Mouse (Mus musculus): ENCODE results near the gene Zpbp.

The Zpbp gene

DNA sequence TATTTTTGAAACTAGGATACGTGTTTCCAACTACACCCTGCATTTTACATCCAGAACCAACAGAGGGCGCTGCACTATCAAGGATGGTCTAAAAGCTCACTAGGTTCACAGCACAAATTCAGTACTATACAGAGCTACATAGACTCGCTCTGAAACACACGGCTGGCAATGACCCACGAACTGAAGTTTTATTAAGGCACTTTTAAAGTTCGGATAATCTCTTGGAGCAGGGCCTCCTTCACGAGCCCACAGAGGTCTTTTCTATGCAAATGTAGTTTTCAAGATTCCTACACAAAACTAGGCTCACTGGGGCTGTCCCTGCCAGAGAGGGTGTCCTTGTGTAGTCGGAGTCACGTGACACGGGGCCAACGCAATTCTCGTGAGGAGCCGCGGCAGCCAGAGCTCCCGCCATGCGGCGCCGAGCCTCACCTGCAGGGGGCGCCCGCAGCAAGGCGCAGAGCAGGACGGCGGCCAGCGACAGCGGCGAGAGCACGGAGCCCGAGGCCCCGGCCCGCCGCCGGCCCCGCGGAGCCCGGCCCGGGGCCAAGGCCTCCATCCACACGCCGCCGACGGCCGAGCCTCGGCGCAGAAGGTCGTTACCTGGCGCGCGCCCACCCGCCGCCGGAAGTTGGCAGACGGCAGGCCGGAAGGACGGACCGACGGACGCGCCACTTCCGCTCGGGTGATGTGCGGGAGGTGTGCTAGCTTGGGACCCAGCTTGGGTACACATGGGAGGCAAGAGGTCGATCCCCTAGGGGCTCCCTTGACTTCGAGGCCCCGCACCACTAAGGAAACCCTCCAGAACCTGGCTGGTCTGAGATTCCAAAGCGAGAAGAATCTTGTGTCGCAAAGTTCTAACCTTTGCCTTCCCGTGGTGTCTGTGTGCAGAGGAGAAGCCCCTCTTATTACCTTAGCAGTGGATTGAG lies at the start of gene Zpbp, which contains the start of gene Spata48:
Gene Zpbp, minus strand, starts transcription at position 774 of the 926 bp plus-strand sequence.
Gene Spata48, plus strand, starts transcription at position 460 of the 926 bp plus-strand sequence.
- no peak for DNase-seq (ENCODE audit: extremely low read depth, low read depth, low spot score)

DNA sequence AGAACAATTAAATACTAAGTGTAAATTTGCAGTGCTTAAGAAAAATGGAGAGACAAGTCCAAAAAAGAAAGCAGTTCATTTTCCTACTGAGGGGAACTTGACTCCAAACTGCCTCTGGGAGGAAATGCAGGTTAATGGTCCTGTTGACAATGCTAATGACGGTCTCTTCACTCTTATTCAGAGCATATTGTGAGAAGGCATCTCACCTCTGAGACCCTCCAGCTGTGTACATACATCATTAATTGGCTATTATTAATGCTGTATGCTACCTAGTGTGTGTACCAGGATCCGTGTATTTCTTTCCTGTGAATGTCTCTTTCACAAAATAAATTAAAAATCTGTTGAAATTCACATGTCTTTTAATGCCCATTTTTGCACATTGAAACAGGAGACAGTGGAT lies 47.2 kb upstream of the Zpbp start:
- no peak for DNase-seq (ENCODE audit: extremely low read depth, low read depth, low spot score)

DNA sequence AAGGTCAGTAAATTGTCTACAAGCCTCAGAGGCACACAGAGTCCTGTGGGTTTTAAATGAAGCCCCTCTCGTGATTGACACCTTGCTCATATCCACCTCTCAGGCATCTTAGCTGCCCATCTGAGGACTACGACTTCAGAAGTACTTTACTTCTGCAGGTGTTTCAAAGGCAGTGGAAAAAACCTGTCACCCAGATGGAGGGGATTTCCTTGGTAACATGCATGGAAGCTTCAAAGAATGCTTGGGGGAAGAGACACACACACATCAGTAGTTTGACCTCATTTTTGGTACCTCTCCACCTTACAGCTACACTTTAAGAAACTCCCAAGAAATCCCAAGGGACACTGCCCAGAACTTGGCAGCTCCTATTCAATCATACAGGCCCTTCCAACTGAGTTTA lies 44.0 kb upstream of the Zpbp start:
- no peak for DNase-seq (ENCODE audit: extremely low read depth, low read depth, low spot score)

DNA sequence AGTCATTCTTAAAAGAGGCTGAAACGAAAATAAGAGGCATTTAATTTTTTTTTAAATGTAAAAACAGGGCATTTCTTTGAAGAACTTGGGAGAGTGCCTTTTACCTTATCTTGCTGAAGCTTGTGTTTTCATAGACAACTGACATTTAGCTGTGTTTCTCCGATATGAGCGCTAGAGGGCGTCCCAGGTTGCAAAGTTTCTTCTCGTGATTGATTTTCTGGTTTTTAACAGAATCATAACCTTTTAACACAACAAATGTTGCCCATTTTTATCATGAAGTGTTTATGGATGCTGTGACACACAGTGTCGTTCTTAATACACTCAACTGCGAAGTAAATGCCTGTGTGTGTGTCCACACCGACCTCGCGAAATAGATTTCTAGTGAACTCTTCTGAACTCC lies 37.7 kb upstream of the Zpbp start:
- DNase-seq (ENCODE audit: extremely low read depth, low read depth, low spot score): no peak

DNA sequence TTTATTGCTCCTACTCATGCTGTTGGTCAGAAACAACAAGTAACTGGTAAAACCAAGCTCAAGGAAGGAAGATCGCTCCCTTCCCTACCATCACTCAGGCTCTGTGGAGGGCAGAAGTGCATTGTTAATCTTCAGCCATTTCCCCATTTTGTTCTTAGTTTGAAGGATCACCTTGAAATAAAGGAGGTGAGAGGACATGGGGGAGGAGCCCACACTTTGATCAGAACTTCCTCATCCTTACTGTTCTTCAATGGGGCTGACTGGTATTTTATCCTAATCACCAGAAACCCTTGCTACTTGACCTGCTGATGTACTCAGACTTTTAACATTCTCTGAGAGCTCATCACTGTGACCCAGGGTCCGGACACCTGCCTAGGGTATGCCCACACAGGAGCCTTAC lies 33.5 kb upstream of the Zpbp start:
- DNase-seq (ENCODE audit: extremely low read depth, low read depth, low spot score): no peak

DNA sequence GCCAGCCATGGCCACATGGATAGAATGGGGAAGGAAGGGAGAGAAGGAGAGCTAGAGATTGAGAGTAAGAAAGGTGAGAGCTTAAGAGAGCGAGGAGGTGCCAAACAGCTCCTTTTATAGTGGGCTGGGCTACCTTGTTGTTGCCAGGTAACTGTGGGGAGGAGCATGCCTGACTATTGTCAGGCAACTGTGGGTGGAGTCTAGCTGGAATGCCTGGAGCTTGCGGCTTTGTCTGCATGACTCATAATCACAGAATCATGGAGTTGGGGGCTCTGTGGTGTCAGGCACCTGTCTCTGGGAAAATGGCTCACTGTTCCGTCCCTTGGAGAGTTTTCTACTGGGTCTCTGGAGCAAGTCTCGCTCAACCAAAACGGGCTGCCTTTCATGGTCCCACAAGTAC lies 29.8 kb upstream of the Zpbp start:
- DNase-seq (ENCODE audit: extremely low read depth, low read depth, low spot score): no peak

DNA sequence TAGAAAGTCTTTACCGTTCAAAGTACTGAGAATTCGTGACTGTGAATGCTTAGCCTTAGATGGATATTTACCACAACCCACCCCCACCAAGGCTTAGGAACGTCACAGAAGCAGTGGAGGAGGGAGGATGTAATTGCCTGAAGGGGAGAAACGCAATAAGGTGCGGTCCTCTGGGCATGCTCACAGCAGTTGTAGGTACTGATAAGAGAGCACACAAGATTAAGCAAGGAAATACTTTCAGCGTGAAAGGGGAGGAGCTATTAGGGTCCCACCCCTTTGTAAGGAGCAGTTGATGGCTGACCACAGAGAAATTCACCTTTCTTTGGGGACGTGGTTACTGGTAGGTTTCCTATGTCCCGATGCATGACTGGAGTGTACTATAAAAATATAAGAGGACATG lies 22.2 kb upstream of the Zpbp start:
- DNase-seq (ENCODE audit: extremely low read depth, low read depth, low spot score): no peak

DNA sequence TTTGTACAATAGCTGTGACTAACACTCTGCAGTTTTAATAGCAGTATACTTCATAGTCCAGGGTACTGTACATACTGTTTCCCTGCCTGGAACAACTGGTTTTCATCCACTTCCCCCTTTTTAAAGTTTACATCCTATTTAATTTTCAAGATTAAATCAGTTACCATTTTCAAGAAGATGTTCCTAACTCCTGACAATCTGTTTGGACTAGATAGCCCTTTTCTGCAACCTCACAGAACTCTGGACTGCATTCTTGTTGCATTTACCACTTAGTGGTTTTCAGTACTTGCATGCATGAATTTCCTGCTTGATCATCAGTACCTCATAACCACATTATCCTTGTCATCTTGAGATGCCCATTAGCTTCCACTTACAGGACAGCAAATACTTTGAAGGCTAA lies 6.7 kb upstream of the Zpbp start:
- DNase-seq (ENCODE audit: extremely low read depth, low read depth, low spot score): no peak

DNA sequence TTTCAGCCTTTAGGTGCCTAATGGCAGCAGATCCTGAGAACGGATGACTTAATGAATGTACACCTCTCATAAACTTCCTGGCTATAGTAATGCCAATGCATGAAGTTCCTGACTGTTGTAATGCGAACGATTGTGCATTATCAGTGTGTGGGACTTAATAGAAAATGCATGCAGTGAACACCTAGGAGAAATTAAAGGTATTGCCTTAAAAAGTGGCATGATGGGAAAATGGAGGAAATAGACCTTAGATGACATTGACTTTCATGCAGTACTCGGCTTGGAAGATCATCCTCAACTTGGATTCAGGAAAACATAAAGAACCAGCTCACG lies 318 bp upstream of the Zpbp start:
- DNase-seq (ENCODE audit: extremely low read depth, low read depth, low spot score): no peak

DNA sequence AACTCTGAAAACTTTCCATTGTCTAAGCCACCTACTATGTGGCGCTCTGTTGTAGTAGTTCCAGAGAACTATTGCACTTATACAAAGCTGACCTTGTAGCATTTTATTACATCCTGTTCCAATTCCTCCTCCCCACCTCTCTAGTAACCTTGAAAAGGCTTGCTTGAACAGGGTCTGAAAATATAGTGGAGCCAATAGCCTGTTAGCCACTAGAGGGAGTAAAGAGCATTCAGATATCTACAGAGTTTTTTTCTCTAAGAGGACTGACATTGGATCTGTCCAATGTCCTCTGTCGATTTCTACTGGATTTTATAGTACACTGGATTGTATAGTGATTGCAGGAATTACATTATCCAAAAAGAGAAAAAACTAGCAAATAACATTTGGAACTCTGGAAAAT lies 7.2 kb downstream of the Zpbp start:
- DNase-seq (ENCODE audit: extremely low read depth, low read depth, low spot score): no peak

DNA sequence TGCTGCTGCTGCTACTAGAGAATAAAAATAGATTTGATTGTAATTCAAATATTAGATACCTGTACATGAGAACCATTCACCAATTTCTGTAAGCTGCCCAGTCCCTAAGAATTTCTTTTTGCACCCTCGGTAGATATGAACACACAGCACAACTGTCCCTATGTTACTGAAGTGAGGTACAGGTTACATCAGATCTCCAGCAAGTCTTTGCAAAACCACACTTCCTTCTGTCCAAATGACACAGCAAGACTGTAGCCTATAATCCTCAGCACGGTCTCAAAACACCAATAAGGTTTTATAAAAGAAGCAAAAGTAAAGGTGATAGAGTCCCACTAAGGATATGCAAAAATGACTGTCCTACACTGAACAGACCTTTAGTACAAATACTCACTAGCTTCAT lies 44.9 kb downstream of the Zpbp start:
- DNase-seq (ENCODE audit: extremely low read depth, low read depth, low spot score): no peak

DNA sequence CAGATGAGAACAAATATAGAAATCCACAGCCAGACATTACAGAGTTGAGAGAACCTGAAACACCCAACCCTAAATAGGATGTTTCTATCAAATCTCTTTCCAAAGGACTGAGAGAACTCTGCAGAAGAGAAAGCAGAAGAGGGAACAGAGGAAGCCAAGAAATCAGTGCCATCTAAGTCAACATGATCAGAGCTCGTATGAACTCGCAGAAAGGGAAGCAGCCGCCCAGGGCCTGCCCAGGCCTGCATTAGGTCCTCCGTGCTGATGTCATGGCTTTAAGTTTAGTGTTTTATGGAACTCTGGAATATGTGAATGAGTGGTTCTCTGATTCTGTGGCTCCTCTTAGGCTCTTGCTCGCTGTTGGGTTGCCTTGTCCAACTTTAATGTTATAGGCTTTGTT lies 48.0 kb downstream of the Zpbp start:
- no peak for DNase-seq (ENCODE audit: extremely low read depth, low read depth, low spot score)

DNA sequence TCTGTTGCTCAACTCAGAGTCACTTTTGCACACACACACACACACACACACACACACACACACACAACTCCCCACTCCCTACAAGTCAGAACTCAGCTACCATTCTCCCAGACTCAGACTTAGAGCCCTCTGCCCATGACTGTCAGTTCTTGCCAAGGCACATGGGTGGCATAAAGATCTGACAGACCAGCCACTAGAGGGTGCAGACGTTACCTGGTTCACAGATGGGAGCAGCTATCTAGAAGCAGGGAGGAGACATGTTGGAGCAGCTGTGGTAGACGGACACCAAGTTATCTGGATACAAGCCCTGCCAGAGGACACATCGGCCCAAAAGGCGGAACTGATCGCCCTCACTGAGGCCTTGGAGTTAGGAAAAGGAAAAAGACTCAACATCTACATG lies 67.5 kb downstream of the Zpbp start:
- DNase-seq (ENCODE audit: extremely low read depth, low read depth, low spot score): no peak

DNA sequence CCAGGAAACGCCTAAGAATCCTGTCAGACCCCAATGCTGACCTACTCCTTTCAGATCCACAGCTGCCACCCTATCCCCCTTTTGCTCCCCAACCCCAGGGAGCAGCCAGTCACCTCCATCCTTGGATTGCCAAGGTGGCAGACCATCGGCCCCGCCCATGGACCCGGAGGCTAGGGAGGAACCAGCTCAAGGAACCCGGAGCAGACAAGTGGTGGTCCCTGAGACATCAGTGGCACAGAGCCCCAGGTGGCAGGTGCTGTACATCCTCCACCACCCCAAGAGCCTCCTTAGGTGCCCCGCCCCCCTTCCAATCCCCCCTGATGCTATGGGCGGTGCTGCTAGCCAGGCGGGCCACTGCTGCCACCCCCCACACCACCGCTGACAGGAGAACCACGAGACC lies 69.0 kb downstream of the Zpbp start:
- no peak for DNase-seq (ENCODE audit: extremely low read depth, low read depth, low spot score)

DNA sequence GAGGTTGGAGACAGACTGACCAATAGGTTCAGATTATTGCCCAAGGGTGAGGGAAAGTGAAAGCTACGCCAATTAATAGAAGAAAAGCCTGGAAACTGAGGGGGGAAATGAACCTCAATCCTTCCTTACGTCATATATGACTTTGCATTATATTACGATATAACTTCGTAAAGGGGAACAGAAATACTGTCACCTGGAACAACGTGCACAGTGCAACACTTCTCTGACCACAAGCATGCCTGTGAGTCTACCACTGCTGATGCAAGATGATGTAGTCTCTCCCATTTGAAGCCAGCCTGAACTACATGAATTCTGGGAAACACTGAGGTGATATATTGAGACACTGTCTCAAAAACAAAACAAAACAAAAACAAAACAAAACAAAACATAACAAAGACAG lies 90.9 kb downstream of the Zpbp start:
- DNase-seq (ENCODE audit: extremely low read depth, low read depth, low spot score): no peak

DNA sequence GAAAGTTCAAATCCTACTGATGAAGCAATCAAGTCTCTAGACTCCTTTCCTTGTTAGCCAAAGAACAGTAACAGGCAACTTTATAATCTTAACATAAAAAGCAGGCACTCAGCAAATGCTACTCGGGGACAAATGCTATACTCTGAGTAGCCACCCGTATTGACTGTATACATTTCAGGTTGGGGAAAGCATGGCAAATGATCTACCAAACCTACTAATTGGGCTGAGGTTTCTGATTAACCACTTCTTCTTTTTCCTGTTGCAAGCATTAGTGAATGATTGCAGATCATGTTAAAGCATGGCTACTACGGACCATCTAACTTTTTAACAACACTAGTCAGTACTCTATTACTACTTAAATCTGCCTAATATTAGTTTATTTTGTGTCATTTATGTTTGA lies 178.7 kb downstream of the Zpbp start:
- no peak for DNase-seq (ENCODE audit: extremely low read depth, low read depth, low spot score)

DNA sequence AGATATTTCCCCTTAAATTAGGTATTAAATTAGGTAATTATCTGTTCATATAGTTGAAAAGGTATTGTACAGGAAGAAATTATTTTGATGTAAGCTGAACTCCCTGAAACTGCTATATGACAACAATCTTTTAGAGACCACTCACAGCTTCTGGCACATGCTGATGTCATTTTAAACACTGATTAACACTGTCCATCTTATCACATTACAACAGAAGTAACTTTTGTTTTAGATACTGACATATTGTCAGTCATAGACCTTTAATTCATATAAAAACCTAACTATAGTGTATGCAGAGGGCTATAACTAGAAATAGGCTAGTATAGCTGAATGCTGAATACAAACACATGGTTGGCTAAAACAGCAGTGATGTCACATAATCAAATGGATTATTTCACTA lies 182.1 kb downstream of the Zpbp start:
- no peak for DNase-seq (ENCODE audit: extremely low read depth, low read depth, low spot score)

DNA sequence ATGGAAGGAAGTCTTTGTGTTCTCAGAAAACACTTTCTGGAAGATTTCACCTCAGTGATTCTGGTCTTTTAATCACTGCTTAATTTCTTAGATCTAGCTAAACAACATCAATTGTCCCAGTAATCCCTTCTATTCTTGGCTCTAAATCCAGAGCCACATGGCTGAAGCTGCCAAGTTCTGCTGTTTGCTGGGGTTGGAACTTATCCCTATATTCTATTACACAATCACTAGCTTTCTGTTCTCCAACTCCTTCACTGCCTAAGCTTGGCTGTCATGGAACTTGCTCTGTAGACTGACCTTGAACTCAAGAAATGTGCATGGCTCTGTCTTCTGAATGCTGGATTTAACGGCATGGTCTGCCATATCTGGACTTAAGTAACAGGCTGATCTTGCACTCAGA lies 204.9 kb downstream of the Zpbp start:
- no peak for DNase-seq (ENCODE audit: extremely low read depth, low read depth, low spot score)

DNA sequence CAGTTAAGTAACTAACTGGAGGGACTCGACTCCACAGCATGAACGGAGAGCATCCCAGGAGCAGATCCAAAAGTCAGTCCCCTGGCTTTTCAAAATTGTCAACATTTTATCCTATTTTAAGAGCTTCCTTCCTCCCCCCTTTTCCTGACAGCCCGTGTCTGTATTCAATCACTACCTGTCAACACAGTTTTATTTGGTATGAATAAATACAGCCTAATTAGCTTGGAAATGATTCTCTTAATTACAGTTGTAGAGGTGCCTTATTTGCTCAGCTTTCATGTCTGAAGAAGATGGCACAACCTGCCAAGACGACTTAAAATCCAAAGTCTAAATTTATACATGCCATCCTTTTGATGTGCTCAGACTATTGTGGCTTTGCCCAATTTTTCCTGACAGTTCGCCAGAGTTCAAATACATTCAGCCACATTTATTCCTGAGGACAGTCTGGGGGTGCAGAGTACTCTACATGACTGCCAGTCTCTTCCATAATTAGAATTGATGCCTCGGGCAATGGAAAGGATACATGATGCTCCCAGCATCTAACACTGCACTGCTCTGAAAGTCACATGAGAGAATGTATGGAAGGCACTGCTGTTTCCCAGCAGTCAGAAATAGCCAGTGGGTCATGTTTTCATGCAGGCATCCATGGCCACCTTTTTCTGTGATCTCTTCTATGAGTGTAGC lies 219.4 kb downstream of the Zpbp start:
- no peak for DNase-seq (ENCODE audit: extremely low read depth, low read depth, low spot score)

DNA sequence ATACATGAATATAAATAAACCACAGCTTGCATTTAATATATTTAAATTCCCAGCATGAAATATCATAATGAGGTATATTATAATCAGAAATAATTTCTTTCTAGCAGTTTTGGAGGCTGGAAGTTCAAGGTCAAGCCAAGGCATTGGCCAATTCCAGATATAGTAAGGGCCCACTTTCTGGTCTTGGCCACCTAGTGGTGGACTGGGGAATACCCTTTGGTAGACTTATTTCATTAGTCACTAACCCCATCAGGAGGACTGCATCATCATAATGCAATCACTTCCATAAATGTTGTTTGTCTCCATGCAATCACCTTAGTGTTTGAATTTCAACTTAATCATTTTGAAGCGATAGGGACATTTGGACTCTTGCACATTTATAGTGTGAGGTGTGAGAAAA lies 222.9 kb downstream of the Zpbp start:
- DNase-seq (ENCODE audit: extremely low read depth, low read depth, low spot score): no peak
